Mouse (Mus musculus): ENCODE data around the gene Serpinb1c. TPM values are rescaled to one million over a fixed set of nuclear protein-coding genes. Genes with fewer than 3 reads are reported as not detected.

The Serpinb1c gene
- polyA plus RNA-seq, 1 experiment = not detected

GRCm38 (mm10) chr13:32863456-32863855 is 34.6 kb downstream of the Serpinb1c start:
- Histone ChIP-seq H3K27me3 (ENCODE audit: control insufficient read depth, insufficient read depth, low read length) (no peaks in the 10 kb centered on the region), H3K36me3 (ENCODE audit: control insufficient read depth, insufficient read depth, low read length) (no peaks in the 10 kb centered on the region), H3K4me1 (ENCODE audit: control insufficient read depth, insufficient read depth, insufficient read length, low read length) (0 out of 2 replicates have a peak, but pooled peaks cover 2% of the 10 kb centered on the region), H3K4me3 (ENCODE audit: low read depth, low read length) (no peak overlapping the region), H3K27ac (ENCODE audit: insufficient read depth, low read depth, low read length) (no peak overlapping the region)
- TF ChIP-seq POLR2A (IDR thresholded peaks at IDR 0.05; ENCODE audit: low read depth, low read length) = no peak
- TF ChIP-seq CTCF (IDR thresholded peaks at IDR 0.05; ENCODE audit: extremely low read depth, insufficient read length, insufficient replicate concordance, low read depth, low read length) = no peak

DNA sequence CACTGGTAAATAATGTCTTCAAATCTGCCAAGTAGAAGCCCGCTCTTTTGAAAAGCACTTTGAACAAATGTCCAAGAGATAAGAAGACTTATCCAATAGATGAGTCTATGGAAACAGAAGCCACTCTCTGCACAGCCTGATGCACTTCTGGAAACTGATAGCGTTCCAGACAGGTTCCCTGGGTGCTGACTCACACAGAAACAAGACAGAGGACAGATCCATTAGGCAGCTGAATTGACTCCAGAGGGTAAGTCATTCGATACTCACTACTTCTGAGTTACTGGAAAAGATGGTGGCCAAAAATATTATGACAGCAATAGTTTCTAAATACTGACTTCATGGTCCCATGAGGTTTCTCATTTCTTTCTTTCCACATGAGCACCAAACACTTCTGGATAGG is 37.2 kb downstream of the Serpinb1c start:
- TF ChIP-seq CTCF (IDR thresholded peaks at IDR 0.05; ENCODE audit: extremely low read depth, insufficient read length, insufficient replicate concordance, low read depth, low read length) (no peak), POLR2A (IDR thresholded peaks at IDR 0.05; ENCODE audit: low read depth, low read length) (no peak)
- WGBS = 75% methylated on average over 3 of the region's 3 CpGs

DNA sequence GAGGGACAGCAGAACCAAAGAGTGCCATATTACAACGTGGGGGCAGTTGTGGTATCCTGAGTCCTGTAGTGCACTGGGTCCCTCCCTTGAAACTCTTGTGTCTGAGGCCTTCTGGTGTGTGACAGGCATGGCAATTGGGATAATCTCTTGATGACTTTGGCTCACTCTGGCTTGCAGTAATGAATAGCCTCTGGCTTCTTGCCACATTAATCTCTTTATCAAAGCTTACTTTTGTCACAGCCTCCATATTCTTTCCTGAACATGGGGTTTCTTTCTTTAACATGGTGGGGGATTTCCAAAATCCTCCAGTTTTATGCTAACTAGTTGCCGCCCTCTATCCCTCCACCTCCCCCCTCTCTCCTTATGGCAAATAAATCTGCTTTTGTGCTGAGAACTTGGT is 44.9 kb downstream of the Serpinb1c start:
- H3K27ac ChIP-seq (ENCODE audit: insufficient read depth, low read depth, low read length) = peak overlapping the region; percentile 75
- no peaks in the 10 kb centered on the region for H3K27me3 ChIP-seq (ENCODE audit: control insufficient read depth, insufficient read depth, low read length)
- TF ChIP-seq CTCF (IDR thresholded peaks at IDR 0.05; ENCODE audit: extremely low read depth, insufficient read length, insufficient replicate concordance, low read depth, low read length) (no peak), POLR2A (IDR thresholded peaks at IDR 0.05; ENCODE audit: low read depth, low read length) (no peak)
- peaks cover 7% of the 10 kb centered on the region for H3K36me3 ChIP-seq (ENCODE audit: control insufficient read depth, insufficient read depth, low read length)
- no peak overlapping the region for H3K4me3 ChIP-seq (ENCODE audit: low read depth, low read length)
- 58% methylated on average over 2 of the region's 2 CpGs for WGBS
- peaks cover 15% of the 10 kb centered on the region; the same call in 1 of the 2 replicates for H3K4me1 ChIP-seq (ENCODE audit: control insufficient read depth, insufficient read depth, insufficient read length, low read length)

More for the DNA sequence above, 37.2 kb downstream of the Serpinb1c start:
- no peak overlapping the region for H3K4me3 ChIP-seq (ENCODE audit: low read depth, low read length)
- H3K27me3 ChIP-seq (ENCODE audit: control insufficient read depth, insufficient read depth, low read length) = no peaks in the 10 kb centered on the region
- no peak overlapping the region for H3K27ac ChIP-seq (ENCODE audit: insufficient read depth, low read depth, low read length)
- H3K4me1 ChIP-seq (ENCODE audit: control insufficient read depth, insufficient read depth, insufficient read length, low read length) = 0 out of 2 replicates have a peak, but pooled peaks cover 2% of the 10 kb centered on the region
- H3K36me3 ChIP-seq (ENCODE audit: control insufficient read depth, insufficient read depth, low read length) = no peaks in the 10 kb centered on the region

- no peak for TF ChIP-seq POLR2A (IDR thresholded peaks at IDR 0.05; ENCODE audit: low read depth, low read length)
- no peak for TF ChIP-seq CTCF (IDR thresholded peaks at IDR 0.05; ENCODE audit: extremely low read depth, insufficient read length, insufficient replicate concordance, low read depth, low read length)
- WGBS = 59% methylated on average over 4 of the region's 4 CpGs
- Histone ChIP-seq H3K36me3 (ENCODE audit: control insufficient read depth, insufficient read depth, low read length) (peaks cover 10% of the 10 kb centered on the region), H3K27ac (ENCODE audit: insufficient read depth, low read depth, low read length) (peak overlapping the region; percentile 75), H3K4me1 (ENCODE audit: control insufficient read depth, insufficient read depth, insufficient read length, low read length) (peaks cover 15% of the 10 kb centered on the region; the same call in 1 of the 2 replicates), H3K4me3 (ENCODE audit: low read depth, low read length) (no peak overlapping the region), H3K27me3 (ENCODE audit: control insufficient read depth, insufficient read depth, low read length) (no peaks in the 10 kb centered on the region)
Measured at GRCm38 (mm10) chr13:32852539-32852938, 45.5 kb downstream of the Serpinb1c start.

DNA sequence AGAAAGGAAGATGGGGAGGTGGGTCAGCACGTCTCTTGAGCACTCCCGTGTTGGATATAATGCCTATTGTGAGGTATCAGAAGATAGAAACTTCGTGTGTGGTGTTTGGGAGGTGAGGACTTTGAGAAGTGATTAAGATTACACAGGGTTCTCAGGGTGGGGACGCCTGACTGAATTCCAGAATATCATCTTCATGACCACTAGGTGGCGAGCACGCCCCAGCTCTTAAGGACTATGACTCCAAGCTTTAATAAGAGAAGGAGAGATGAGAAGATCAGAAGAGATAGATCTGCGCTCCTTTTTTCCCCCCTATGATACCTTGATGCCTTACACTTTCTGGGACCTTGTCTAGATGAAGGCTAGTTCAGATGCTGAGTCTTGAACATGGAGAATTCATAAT is 46.0 kb downstream of the Serpinb1c start:
- 5% methylated on average over 7 of the region's 7 CpGs for WGBS
- TF ChIP-seq POLR2A (IDR thresholded peaks at IDR 0.05; ENCODE audit: low read depth, low read length) = no peak
- peak; percentile 65; the same call in 1 of the 2 replicates for TF ChIP-seq CTCF (IDR thresholded peaks at IDR 0.05; ENCODE audit: extremely low read depth, insufficient read length, insufficient replicate concordance, low read depth, low read length)
- no peak overlapping the region for H3K4me3 ChIP-seq (ENCODE audit: low read depth, low read length)
- H3K27me3 ChIP-seq (ENCODE audit: control insufficient read depth, insufficient read depth, low read length) = no peaks in the 10 kb centered on the region
- H3K4me1 ChIP-seq (ENCODE audit: control insufficient read depth, insufficient read depth, insufficient read length, low read length) = peaks cover 17% of the 10 kb centered on the region; the same call in 1 of the 2 replicates
- H3K27ac ChIP-seq (ENCODE audit: insufficient read depth, low read depth, low read length) = peak overlapping the region; percentile 87
- peaks cover 13% of the 10 kb centered on the region for H3K36me3 ChIP-seq (ENCODE audit: control insufficient read depth, insufficient read depth, low read length)

DNA sequence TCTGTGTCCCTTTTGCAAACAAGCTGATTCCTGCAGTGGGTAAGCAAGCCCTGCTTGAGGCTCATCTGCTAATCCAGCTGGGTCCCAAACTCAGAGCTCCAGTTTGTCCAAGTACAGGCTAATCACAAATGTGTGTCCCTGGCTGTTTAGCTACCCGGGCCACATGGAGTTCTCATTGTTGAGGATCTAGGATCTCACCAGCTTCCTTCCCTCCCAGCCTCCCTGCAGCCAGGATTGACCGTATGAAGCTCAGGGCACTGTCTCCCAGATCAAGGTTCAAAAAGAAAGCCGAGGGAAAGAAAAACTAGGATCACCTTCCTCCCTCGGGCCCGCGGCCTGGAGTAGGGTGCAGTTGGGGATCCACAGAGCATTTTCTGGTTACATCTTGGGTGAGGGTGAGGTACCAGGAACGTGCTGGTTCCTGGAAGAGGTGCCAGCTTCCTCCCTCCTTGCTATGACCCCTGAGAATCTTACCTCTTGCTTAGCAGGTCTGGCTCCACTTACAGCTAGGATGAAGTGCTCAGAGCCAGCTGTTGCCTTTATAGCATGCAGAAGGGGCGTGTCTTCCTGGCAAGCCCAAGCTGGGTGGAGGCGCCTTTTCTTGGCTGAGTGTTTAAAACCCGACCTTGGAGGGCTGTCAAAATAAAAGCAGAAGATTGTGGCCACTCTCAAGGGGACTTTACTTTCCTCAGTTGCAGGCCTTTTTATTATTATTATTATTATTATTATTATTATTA is 47.2 kb downstream of the Serpinb1c start, which contains the start of gene Serpinb1a:
Gene Serpinb1a, minus strand, starts transcription at position 518 of the 737 bp plus-strand sequence.
- 6% methylated on average over 10 of the region's 10 CpGs for WGBS
- H3K36me3 ChIP-seq (ENCODE audit: control insufficient read depth, insufficient read depth, low read length) = peaks cover 20% of the 10 kb centered on the region
- peaks cover 18% of the 10 kb centered on the region; the same call in 1 of the 2 replicates for H3K4me1 ChIP-seq (ENCODE audit: control insufficient read depth, insufficient read depth, insufficient read length, low read length)
- TF ChIP-seq CTCF (IDR thresholded peaks at IDR 0.05; ENCODE audit: extremely low read depth, insufficient read length, insufficient replicate concordance, low read depth, low read length) (no peak), POLR2A (IDR thresholded peaks at IDR 0.05; ENCODE audit: low read depth, low read length) (peak; percentile 98)
- H3K4me3 ChIP-seq (ENCODE audit: low read depth, low read length) = peak within 1 kb of the TSS; percentile 70
- peak within 1 kb of the TSS; percentile 97 for H3K27ac ChIP-seq (ENCODE audit: insufficient read depth, low read depth, low read length)
- H3K27me3 ChIP-seq (ENCODE audit: control insufficient read depth, insufficient read depth, low read length) = no peaks in the 10 kb centered on the region

DNA sequence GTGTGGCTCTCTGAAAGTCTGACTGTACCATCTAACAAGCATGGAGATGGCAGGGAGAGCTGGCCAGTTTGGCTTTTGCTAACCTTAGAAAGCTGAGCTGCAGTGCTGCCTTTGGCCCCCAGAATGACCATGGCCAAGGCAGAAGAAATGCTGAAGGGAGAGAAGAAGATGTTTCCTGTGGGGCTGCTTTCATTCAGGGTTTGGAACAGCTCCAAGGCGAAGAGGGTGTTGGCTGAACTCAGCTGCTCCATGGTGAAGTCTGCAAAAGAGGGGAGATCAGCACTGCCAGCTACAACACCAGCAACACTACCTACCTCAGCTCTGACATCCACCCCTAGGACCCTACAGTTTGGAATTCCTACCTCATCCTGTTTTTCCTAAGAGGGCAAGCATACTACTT is 47.9 kb downstream of the Serpinb1c start:
- 10% methylated on average over 1 of the region's 1 CpGs for WGBS
- Histone ChIP-seq H3K4me3 (ENCODE audit: low read depth, low read length) (peak overlapping the region; percentile 70), H3K27ac (ENCODE audit: insufficient read depth, low read depth, low read length) (peak overlapping the region; percentile 97)

More for the DNA sequence above, 47.9 kb downstream of the Serpinb1c start:
- Histone ChIP-seq H3K36me3 (ENCODE audit: control insufficient read depth, insufficient read depth, low read length) (peaks cover 27% of the 10 kb centered on the region), H3K4me1 (ENCODE audit: control insufficient read depth, insufficient read depth, insufficient read length, low read length) (peaks cover 20% of the 10 kb centered on the region; the same call in 1 of the 2 replicates), H3K27me3 (ENCODE audit: control insufficient read depth, insufficient read depth, low read length) (no peaks in the 10 kb centered on the region)
- TF ChIP-seq POLR2A (IDR thresholded peaks at IDR 0.05; ENCODE audit: low read depth, low read length) (no peak; the same call in 1 of the 2 replicates), CTCF (IDR thresholded peaks at IDR 0.05; ENCODE audit: extremely low read depth, insufficient read length, insufficient replicate concordance, low read depth, low read length) (no peak)

Data from small intestine, adult 2 months (tissue).